Mouse (Mus musculus) NIH3T3 (cell line): ENCODE results near the gene Rara.
"Not testable (repeated sequence)": the region's sequence is repeated elsewhere in the genome, so short reads cannot be mapped to it uniquely, and the experiment has no call there.

Source experiments
- DNase-seq: peaks from one replicate; pipeline ENCODE4 v3.0.0-alpha.2; 2012; ENCODE audit warnings: low read depth

Rara gene

GRCm38 (mm10) chr11:98922851-98923711 is 4.5 kb upstream of the Rara start:
- peak; percentile 87 for DNase-seq

- peak; percentile 65 for DNase-seq
Observed at GRCm38 (mm10) chr11:98924633-98925175, 2.9 kb upstream of the Rara start.

GRCm38 (mm10) chr11:98925265-98925721 is 2.3 kb upstream of the Rara start:
- DNase-seq: peak; percentile 99

- DNase-seq: peak; percentile 88
Observed at GRCm38 (mm10) chr11:98925868-98926311, 1.7 kb upstream of the Rara start.

- no peak for DNase-seq
Observed at GRCm38 (mm10) chr11:98926553-98926952, 1.1 kb upstream of the Rara start.

- no peak for DNase-seq
Observed at GRCm38 (mm10) chr11:98928186-98928893, 722 bp downstream of the Rara start.

- DNase-seq: peak; percentile 59
Observed at GRCm38 (mm10) chr11:98929503-98929902, 1.9 kb downstream of the Rara start.

- peak; percentile 84 for DNase-seq
Observed at GRCm38 (mm10) chr11:98930127-98930601, 2.5 kb downstream of the Rara start.

GRCm38 (mm10) chr11:98930773-98931512 is 3.3 kb downstream of the Rara start:
- DNase-seq: peak; percentile 67

GRCm38 (mm10) chr11:98931513-98932292 is 4.1 kb downstream of the Rara start:
- no peak for DNase-seq

- DNase-seq: peak; percentile 71
Observed at GRCm38 (mm10) chr11:98932293-98933091, 4.9 kb downstream of the Rara start.

GRCm38 (mm10) chr11:98933151-98933550 is 5.5 kb downstream of the Rara start:
- DNase-seq: peak; percentile 81

GRCm38 (mm10) chr11:98933847-98934246 is 6.2 kb downstream of the Rara start:
- DNase-seq: not testable (repeated sequence)

- DNase-seq: no peak
Observed at GRCm38 (mm10) chr11:98934367-98934766, 6.7 kb downstream of the Rara start.

GRCm38 (mm10) chr11:98935123-98935522 is 7.5 kb downstream of the Rara start:
- no peak for DNase-seq

GRCm38 (mm10) chr11:98936170-98936569 is 8.6 kb downstream of the Rara start:
- DNase-seq: peak; percentile 93

- no peak for DNase-seq
Observed at GRCm38 (mm10) chr11:98936606-98937409, 9.2 kb downstream of the Rara start.

GRCm38 (mm10) chr11:98937410-98937913 is 9.8 kb downstream of the Rara start:
- DNase-seq: peak; percentile 97
